In the genomic region with DNA sequence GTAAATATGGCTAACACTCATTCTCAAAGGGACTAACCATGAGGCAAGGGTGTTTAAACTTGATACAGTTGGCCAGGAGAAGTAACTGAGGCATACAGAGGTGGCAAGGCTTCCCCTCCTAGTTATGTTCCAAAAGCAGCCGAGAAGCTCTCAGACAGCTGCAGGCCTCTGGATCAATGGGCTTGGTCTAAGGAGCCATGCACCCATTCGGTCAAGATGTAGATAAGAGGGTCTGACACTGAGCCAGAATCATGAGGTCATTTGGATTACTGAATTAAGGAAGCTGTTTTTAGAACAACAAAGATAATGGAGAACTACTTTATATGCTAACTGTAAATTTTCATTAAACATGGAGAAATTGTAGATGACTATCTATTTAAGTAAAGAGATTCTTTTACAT, we compare ENCODE assay signal across 24 mouse cellular contexts. TPM values are rescaled to one million over a fixed set of nuclear protein-coding genes. Genes with fewer than 3 reads are reported as not detected.
A peak's percentile ranks its signal among the peaks of the same experiment; 100 is the strongest.
DNase-seq lines count a peak whose midpoint lies in the region; ATAC-seq lines count a peak whose summit lies in the region.
"Had no signal": no experiment of that assay in that cellular context is flagged by ENCODE, and none has a peak within 500 bp of the region (broad histone marks: within the 10 kb centered on the region; RNA-seq: fewer than 3 reads in every experiment).

No protein-coding gene starts in this region.

- H3K36me3 ChIP-seq in intestine, embryonic 15.5 days = no peaks in the 10 kb centered on the region
- H3K36me3 ChIP-seq: embryonic facial prominence, embryonic 13.5 days; embryonic facial prominence, embryonic 15.5 days; forebrain, embryonic 15.5 days had no signal

- H3K4me1 ChIP-seq in intestine, embryonic 15.5 days (replicated peaks) = peaks cover 11% of the 10 kb centered on the region

- no peak overlapping the region for H3K27ac ChIP-seq in intestine, embryonic 15.5 days
- H3K27ac ChIP-seq: embryonic facial prominence, embryonic 13.5 days; embryonic facial prominence, embryonic 15.5 days; forebrain, embryonic 13.5 days; forebrain, embryonic 15.5 days had no signal

- no peak overlapping the region for H3K9ac ChIP-seq in intestine, embryonic 15.5 days
- H3K9ac ChIP-seq: embryonic facial prominence, embryonic 13.5 days; embryonic facial prominence, embryonic 15.5 days; forebrain, embryonic 13.5 days; forebrain, embryonic 15.5 days; forebrain, postnatal 0 days had no signal

- no peak overlapping the region for H3K4me2 ChIP-seq in intestine, embryonic 15.5 days (replicated peaks)
- H3K4me2 ChIP-seq: embryonic facial prominence, embryonic 13.5 days; embryonic facial prominence, embryonic 15.5 days; forebrain, embryonic 13.5 days; forebrain, embryonic 15.5 days had no signal

- no peaks in the 10 kb centered on the region for H3K9me3 ChIP-seq in intestine, embryonic 15.5 days
- H3K9me3 ChIP-seq: embryonic facial prominence, embryonic 13.5 days; embryonic facial prominence, embryonic 15.5 days; forebrain, embryonic 13.5 days; forebrain, embryonic 15.5 days had no signal

- H3K4me3 ChIP-seq in intestine, embryonic 15.5 days (replicated peaks) = no peak overlapping the region
- H3K4me3 ChIP-seq: embryonic facial prominence, embryonic 13.5 days; embryonic facial prominence, embryonic 15.5 days; erythroblast, embryonic 14.5 days; forebrain, embryonic 13.5 days; forebrain, embryonic 15.5 days had no signal

- no peak for ATAC-seq in intestine, embryonic 15.5 days
- ATAC-seq: forebrain, embryonic 13.5 days; forebrain, embryonic 15.5 days; forebrain, postnatal 0 days had no signal

- DNase-seq in heart, adult 11 months = peak; percentile 82
- DNase-seq in heart, postnatal 14 days = no peak
- peak; percentile 19 to 23 for DNase-seq in heart, postnatal 10 days
- no peak for DNase-seq in heart, postnatal 36 days
- DNase-seq in lung, postnatal 36 days = peak; percentile 34
- DNase-seq in lung, postnatal 25 days (ENCODE audit: low spot score) = no peak
- DNase-seq in MN1 (ENCODE audit: low spot score) = peak; percentile 49
- DNase-seq: adrenal gland, adult 2 months; adrenal gland, postnatal 10 days; adrenal gland, postnatal 25 days; cerebellum, adult 11 months; cerebellum, adult 18-20 months; cerebellum, adult 8-10 months; cerebellum, adult 9-11 months; cerebellum, postnatal 14 days; cerebellum, postnatal 36 days; embryo, embryonic 11 days; forebrain, postnatal 0 days had no signal

- WGBS in intestine, embryonic 15.5 days = 64% methylated on average over 2 of the region's 2 CpGs

- H3K27me3 ChIP-seq in intestine, embryonic 15.5 days (replicated peaks) = peaks cover 1% of the 10 kb centered on the region; the same call in 1 of the 2 replicates

- intact Hi-C loops in heart, postnatal 14 days (cut with DNase I) = no loop called here
- intact Hi-C loops in heart, postnatal 10 days (cut with DNase I) = no loop called here
- intact Hi-C loops in heart, postnatal 36 days (cut with DNase I) = no loop called here

RNA-seq across cellular contexts. Expression of a gene that starts 4.2 kb away (rescaled TPM):
- total RNA-seq in heart, postnatal 14 days (2021) = 1 to 10 TPM; 4.1 to 4.2 TPM
- total RNA-seq in heart, postnatal 10 days (2021) = 1 to 10 TPM; 9.2 to 9.9 TPM
- total RNA-seq in heart, postnatal 36 days (2021) = 1 to 10 TPM; 3.1 to 4.7 TPM
- 10.3 and 11.7 TPM in 2 replicates for polyA plus RNA-seq in intestine, embryonic 15.5 days (2015; fragmentation: Nextera tagmentation; extraction: Ambion mirVana)
- polyA plus RNA-seq: erythroblast, embryonic 14.5 days had no signal

Comparison
In these comparisons a context has a peak if more than half of its experiments do, and no peak if none do; other contexts are left out.
1. DNase-seq: peak in heart, adult 11 months (single experiment), heart, postnatal 10 days (2 of 2), lung, postnatal 36 days (single experiment) and MN1 (single experiment); none in heart, postnatal 14 days (0 of 2), heart, postnatal 36 days (0 of 2) and lung, postnatal 25 days (single experiment).